Mouse (Mus musculus): ENCODE measurements around the gene Ankrd22.

GRCm38 (mm10) chr19:34193149-34193548, 27.3 kb upstream of the Ankrd22 start:
- TF ChIP-seq CTCF (conservative IDR thresholded peaks at IDR 0.05; ENCODE audit: insufficient read depth, insufficient read length, low read depth, low read length) = no peak
- TF ChIP-seq POLR2A (IDR thresholded peaks at IDR 0.05; ENCODE audit: low read depth, low read length) = no peak
